Mouse (Mus musculus): ENCODE results near the gene Cacna1e.

DNA sequence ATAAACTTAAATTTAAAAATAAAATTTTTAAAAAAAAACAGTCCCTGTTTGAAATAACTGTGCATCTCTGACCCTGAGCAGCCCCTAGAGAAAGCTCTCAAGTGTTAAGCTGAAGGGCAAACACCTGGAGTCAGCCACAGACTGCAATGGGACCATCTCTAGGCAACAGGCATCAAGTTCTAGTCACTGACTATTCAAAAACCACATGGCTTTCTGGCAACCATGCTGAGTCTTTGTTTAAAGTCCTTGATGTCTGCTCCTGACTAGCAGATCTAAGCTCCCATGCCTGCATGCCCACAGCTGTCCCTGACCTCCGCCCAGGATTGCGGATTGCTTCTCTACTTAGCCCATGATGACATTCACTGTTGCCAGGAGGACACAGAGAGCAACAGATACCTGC is 64.3 kb downstream of the Cacna1e start:
- TF ChIP-seq CTCF (IDR thresholded peaks at IDR 0.05; ENCODE audit: low read depth): no peak
- TF ChIP-seq EP300 (optimal IDR thresholded peaks at IDR 0.05): no peak
